Mouse (Mus musculus) intestine, embryonic 14.5 days (tissue): Measurements from ENCODE around the gene Cstf3. TPM values are rescaled to one million over a fixed set of nuclear protein-coding genes. Genes with fewer than 3 reads are reported as not detected.

Source experiments
- ATAC-seq: fragments of 200-750 bp; cut with Nextera tagmentation; replicated peaks from 2 replicates; pipeline ENCODE4 v1.8.0; 2017; ENCODE audit warnings: low read depth, moderate number of reproducible peaks, moderate TSS enrichment, moderate library complexity; ENCODE audit not compliant: low FRiP score, low TSS enrichment
- DNase-seq: peaks from one replicate; pipeline ENCODE4 v3.0.0-alpha.2; 2018; ENCODE audit warnings: low spot score
- H3K27ac ChIP-seq: fragments of 300-500 bp; sonication (generic); 2 replicates; pipeline ENCODE4 v1.5.1; 2014; ENCODE audit warnings: low read depth, mild to moderate bottlenecking, control low read depth
- H3K27me3 ChIP-seq: fragments of 300-500 bp; sonication (generic); replicated peaks from 2 replicates; pipeline ENCODE4 v1.6.1; 2014; ENCODE audit warnings: low read length, control low read depth; ENCODE audit not compliant: control insufficient read depth, insufficient read depth
- H3K36me3 ChIP-seq: fragments of 300-500 bp; sonication (generic); 2 replicates; pipeline ENCODE4 v1.6.1; 2014; ENCODE audit warnings: low read length, control low read depth; ENCODE audit not compliant: control insufficient read depth, insufficient read depth
- H3K4me1 ChIP-seq: fragments of 300-500 bp; sonication (generic); replicated peaks from 2 replicates; pipeline ENCODE4 v1.6.1; 2014; ENCODE audit warnings: low read length, control low read depth, mixed read lengths; ENCODE audit not compliant: control insufficient read depth, insufficient read depth
- H3K4me2 ChIP-seq: fragments of 300-500 bp; sonication (generic); 2 replicates; pipeline ENCODE4 v1.6.1; 2014; ENCODE audit warnings: low read length
- H3K4me3 ChIP-seq: fragments of 300-500 bp; sonication (generic); 2 replicates; pipeline ENCODE4 v1.5.1; 2014; ENCODE audit warnings: low read depth, low read length, control low read depth, mixed read lengths
- H3K9ac ChIP-seq: fragments of 300-500 bp; sonication (generic); 2 replicates; pipeline ENCODE4 v1.6.1; 2014; ENCODE audit warnings: mild to moderate bottlenecking, low read length
- H3K9me3 ChIP-seq: fragments of 300-500 bp; sonication (generic); 2 replicates; pipeline ENCODE4 v1.6.1; 2016; ENCODE audit warnings: low read length, control low read depth; ENCODE audit not compliant: control insufficient read depth
- WGBS: fragments of 180-500 bp; shearing (Covaris S2); extraction: QIAGEN DNeasy Blood & Tissue Kit; methylation state at CpG from one replicate; pipeline ENCODE4 v1.1.7; 2014; 5-methylcytosine and 5-hydroxymethylcytosine counted together
- polyA plus RNA-seq: library from polyadenylated mRNA; unstranded; fragments of >200 nt; fragmentation: Nextera tagmentation; extraction: Ambion mirVana; gene quantifications from 2 replicates; pipeline ENCODE4 v1.2.1, GENCODE M21; 2014

The Cstf3 gene
- polyA plus RNA-seq, 1 experiment from 2014 or later, result 58.5 TPM

DNA sequence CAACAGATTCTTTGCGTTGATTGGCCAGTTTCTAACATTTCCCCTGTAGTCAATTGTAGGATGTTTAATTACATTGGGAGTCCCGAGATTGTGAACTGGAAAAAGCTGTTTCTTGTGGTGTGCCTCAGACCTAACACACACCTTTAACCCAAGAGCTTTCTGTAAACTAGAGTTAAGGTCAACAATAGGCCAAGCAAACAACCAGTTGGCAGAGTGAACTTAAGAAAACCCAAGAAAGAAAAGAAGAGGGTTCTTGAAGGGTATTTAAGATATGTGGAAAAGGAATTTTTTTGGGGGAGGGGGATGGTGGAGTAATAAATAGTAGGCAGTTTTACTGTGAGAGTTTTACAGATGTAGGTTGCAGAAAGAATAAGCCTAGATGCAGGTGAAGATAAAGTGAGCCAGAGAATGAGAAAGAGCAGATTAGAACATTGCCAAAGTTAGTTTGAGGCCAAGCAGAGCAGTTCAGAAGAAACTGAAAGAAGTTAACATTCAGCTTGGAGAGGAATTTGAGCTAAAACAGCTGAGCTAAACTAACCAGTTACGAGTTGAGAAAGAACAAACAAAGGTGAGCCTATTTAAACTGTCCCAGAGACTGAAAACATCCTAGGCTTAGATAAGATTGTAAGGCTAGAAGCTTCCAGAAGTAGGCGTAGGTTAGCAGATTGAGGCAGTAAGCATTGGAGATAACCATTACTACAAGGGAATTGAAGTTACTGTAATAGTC is 25.8 kb downstream of the Cstf3 start:
- no peak overlapping the region for H3K4me2 ChIP-seq
- no peak overlapping the region for H3K9ac ChIP-seq
- 72% methylated on average over 4 of the region's 4 CpGs for WGBS
- ATAC-seq (no peak), DNase-seq (no peak)
- no peak overlapping the region for H3K27ac ChIP-seq
- H3K36me3 ChIP-seq, result peaks cover 14% of the 10 kb centered on the region
- H3K9me3 ChIP-seq, result no peaks in the 10 kb centered on the region
- no peaks in the 10 kb centered on the region for H3K4me1 ChIP-seq
- H3K27me3 ChIP-seq, result no peaks in the 10 kb centered on the region
- no peak overlapping the region for H3K4me3 ChIP-seq

GRCm38 (mm10) chr2:104658659-104659058 is 68.3 kb downstream of the Cstf3 start:
- Histone ChIP-seq H3K27me3 (no peaks in the 10 kb centered on the region), H3K27ac (no peak overlapping the region), H3K9ac (no peak overlapping the region), H3K36me3 (peaks cover 80% of the 10 kb centered on the region), H3K9me3 (no peaks in the 10 kb centered on the region), H3K4me3 (no peak overlapping the region), H3K4me1 (no peaks in the 10 kb centered on the region), H3K4me2 (no peak overlapping the region)
- ATAC-seq (no peak), DNase-seq (no peak)
- 93% methylated on average over 1 of the region's 1 CpGs for WGBS

GRCm38 (mm10) chr2:104663372-104664100 is 73.2 kb downstream of the Cstf3 start:
- H3K9ac ChIP-seq, result no peak overlapping the region
- no peaks in the 10 kb centered on the region for H3K4me1 ChIP-seq
- ATAC-seq, result no peak
- H3K27me3 ChIP-seq, result no peaks in the 10 kb centered on the region
- DNase-seq, result no peak
- H3K27ac ChIP-seq, result no peak overlapping the region
- H3K9me3 ChIP-seq, result no peaks in the 10 kb centered on the region
- H3K4me3 ChIP-seq, result no peak overlapping the region
- H3K36me3 ChIP-seq, result peaks cover 60% of the 10 kb centered on the region
- no peak overlapping the region for H3K4me2 ChIP-seq
- WGBS, result 80% methylated on average over 8 of the region's 8 CpGs

GRCm38 (mm10) chr2:104669122-104669804 is 78.9 kb downstream of the Cstf3 start:
- Histone ChIP-seq H3K27me3 (no peaks in the 10 kb centered on the region), H3K27ac (no peak overlapping the region), H3K4me2 (no peak overlapping the region), H3K4me3 (no peak overlapping the region), H3K36me3 (peaks cover 15% of the 10 kb centered on the region), H3K9me3 (no peaks in the 10 kb centered on the region), H3K9ac (no peak overlapping the region), H3K4me1 (no peaks in the 10 kb centered on the region)
- 86% methylated on average over 6 of the region's 6 CpGs for WGBS
- ATAC-seq (no peak), DNase-seq (no peak)

- H3K9me3 ChIP-seq, result no peaks in the 10 kb centered on the region
- no peaks in the 10 kb centered on the region for H3K4me1 ChIP-seq
- H3K4me2 ChIP-seq, result no peak overlapping the region
- H3K4me3 ChIP-seq, result no peak overlapping the region
- H3K36me3 ChIP-seq, result no peaks in the 10 kb centered on the region; the same call in 1 of the 2 replicates
- DNase-seq (no peak), ATAC-seq (no peak)
- no peak overlapping the region for H3K9ac ChIP-seq
- H3K27ac ChIP-seq, result no peak overlapping the region
- H3K27me3 ChIP-seq, result no peaks in the 10 kb centered on the region
Observed at GRCm38 (mm10) chr2:104671724-104672123, 81.4 kb downstream of the Cstf3 start.

GRCm38 (mm10) chr2:104677326-104677725 is 87.0 kb downstream of the Cstf3 start:
- WGBS, result 76% methylated on average over 3 of the region's 3 CpGs
- Histone ChIP-seq H3K27me3 (no peaks in the 10 kb centered on the region), H3K4me3 (no peak overlapping the region), H3K9ac (no peak overlapping the region), H3K9me3 (no peaks in the 10 kb centered on the region), H3K36me3 (peaks cover 8% of the 10 kb centered on the region), H3K4me1 (no peaks in the 10 kb centered on the region), H3K4me2 (no peak overlapping the region), H3K27ac (no peak overlapping the region)
- no peak for DNase-seq
- ATAC-seq, result no peak

DNA sequence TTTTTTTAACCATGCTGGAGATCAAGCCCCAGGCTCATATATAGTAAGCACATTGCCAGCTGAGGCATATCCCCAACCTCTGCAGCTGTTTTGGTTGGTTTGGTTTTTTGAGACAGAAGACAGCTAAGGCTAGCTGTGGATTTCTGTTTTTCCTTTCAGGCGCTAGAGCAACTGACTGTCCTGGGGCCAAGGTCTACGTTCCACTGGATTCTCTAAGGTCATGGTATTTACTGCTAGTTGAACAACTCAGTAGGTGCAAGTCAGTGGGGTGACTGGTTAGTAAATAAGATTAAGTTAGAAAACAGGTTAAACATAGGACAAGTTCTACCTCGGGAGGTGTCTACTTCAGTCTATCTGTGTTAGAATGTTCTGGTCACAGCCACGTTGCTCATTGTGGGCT is 94.4 kb downstream of the Cstf3 start:
- Histone ChIP-seq H3K4me1 (no peaks in the 10 kb centered on the region), H3K9me3 (no peaks in the 10 kb centered on the region), H3K36me3 (peaks cover 25% of the 10 kb centered on the region), H3K4me3 (no peak overlapping the region), H3K9ac (no peak overlapping the region), H3K27me3 (no peaks in the 10 kb centered on the region), H3K27ac (no peak overlapping the region), H3K4me2 (0 out of 2 replicates have a peak overlapping the region, but pooled peaks have one; percentile 20)
- DNase-seq (no peak), ATAC-seq (no peak)
- 91% methylated on average over 4 of the region's 4 CpGs for WGBS

GRCm38 (mm10) chr2:104685418-104685817 is 95.1 kb downstream of the Cstf3 start:
- peak; percentile 87 for DNase-seq
- peak; percentile 92 for ATAC-seq
- Histone ChIP-seq H3K4me2 (0 out of 2 replicates have a peak overlapping the region, but pooled peaks have one; percentile 20), H3K4me1 (no peaks in the 10 kb centered on the region), H3K4me3 (no peak overlapping the region), H3K27me3 (no peaks in the 10 kb centered on the region), H3K9me3 (no peaks in the 10 kb centered on the region), H3K36me3 (peaks cover 25% of the 10 kb centered on the region), H3K27ac (no peak overlapping the region), H3K9ac (no peak overlapping the region)
- WGBS, result 5% methylated on average over 13 of the region's 13 CpGs
